Mouse (Mus musculus): ENCODE measurements around the gene Fam20c.
A peak's percentile ranks its signal among the peaks of the same experiment; 100 is the strongest.

Fam20c gene

GRCm38 (mm10) chr5:138756311-138757085 is 2.2 kb downstream of the Fam20c start:
- DNase-seq (ENCODE audit: low spot score): peak; percentile 29

- no peak for DNase-seq (ENCODE audit: low spot score)
Measured at GRCm38 (mm10) chr5:138757135-138757534, 2.8 kb downstream of the Fam20c start.

- no peak for DNase-seq (ENCODE audit: low spot score)
Measured at GRCm38 (mm10) chr5:138757616-138758015, 3.3 kb downstream of the Fam20c start.

GRCm38 (mm10) chr5:138758533-138758932 is 4.2 kb downstream of the Fam20c start:
- no peak for DNase-seq (ENCODE audit: low spot score)

GRCm38 (mm10) chr5:138761836-138762334 is 7.6 kb downstream of the Fam20c start:
- DNase-seq (ENCODE audit: low spot score): no peak

- DNase-seq (ENCODE audit: low spot score): no peak
Measured at GRCm38 (mm10) chr5:138762361-138762760, 8.0 kb downstream of the Fam20c start.

- no peak for DNase-seq (ENCODE audit: low spot score)
Measured at GRCm38 (mm10) chr5:138764601-138765000, 10.3 kb downstream of the Fam20c start.

GRCm38 (mm10) chr5:138767650-138768049 is 13.3 kb downstream of the Fam20c start:
- DNase-seq (ENCODE audit: low spot score): no peak

- DNase-seq (ENCODE audit: low spot score): no peak
Measured at GRCm38 (mm10) chr5:138768704-138769103, 14.4 kb downstream of the Fam20c start.

GRCm38 (mm10) chr5:138769126-138769525 is 14.8 kb downstream of the Fam20c start:
- no peak for DNase-seq (ENCODE audit: low spot score)

GRCm38 (mm10) chr5:138775096-138775495 is 20.8 kb downstream of the Fam20c start:
- DNase-seq (ENCODE audit: low spot score): no peak

GRCm38 (mm10) chr5:138776346-138776745 is 22.0 kb downstream of the Fam20c start:
- peak; percentile 44 for DNase-seq (ENCODE audit: low spot score)

GRCm38 (mm10) chr5:138778731-138779463 is 24.6 kb downstream of the Fam20c start:
- DNase-seq (ENCODE audit: low spot score): peak; percentile 52

GRCm38 (mm10) chr5:138779655-138780054 is 25.3 kb downstream of the Fam20c start:
- no peak for DNase-seq (ENCODE audit: low spot score)

- DNase-seq (ENCODE audit: low spot score): no peak
Measured at GRCm38 (mm10) chr5:138782697-138783096, 28.4 kb downstream of the Fam20c start.

GRCm38 (mm10) chr5:138783181-138783580 is 28.9 kb downstream of the Fam20c start:
- DNase-seq (ENCODE audit: low spot score): no peak

GRCm38 (mm10) chr5:138785986-138786515 is 31.7 kb downstream of the Fam20c start:
- DNase-seq (ENCODE audit: low spot score): no peak

GRCm38 (mm10) chr5:138787648-138788047 is 33.3 kb downstream of the Fam20c start:
- DNase-seq (ENCODE audit: low spot score): no peak

GRCm38 (mm10) chr5:138788481-138789211 is 34.3 kb downstream of the Fam20c start:
- no peak for DNase-seq (ENCODE audit: low spot score)

- DNase-seq (ENCODE audit: low spot score): no peak
Measured at GRCm38 (mm10) chr5:138790954-138791480, 36.7 kb downstream of the Fam20c start.

- no peak for DNase-seq (ENCODE audit: low spot score)
Measured at GRCm38 (mm10) chr5:138801588-138802116, 47.3 kb downstream of the Fam20c start.

- DNase-seq (ENCODE audit: low spot score): no peak
Measured at GRCm38 (mm10) chr5:138804286-138804685, 50.0 kb downstream of the Fam20c start.
